Mouse (Mus musculus): Measurements from ENCODE around the gene Nrip3. TPM values are rescaled to one million over a fixed set of nuclear protein-coding genes. Genes with fewer than 3 reads are reported as not detected.

Nrip3 gene
- polyA plus RNA-seq, 1 experiment from 2014 or later: 0.68 TPM

DNA sequence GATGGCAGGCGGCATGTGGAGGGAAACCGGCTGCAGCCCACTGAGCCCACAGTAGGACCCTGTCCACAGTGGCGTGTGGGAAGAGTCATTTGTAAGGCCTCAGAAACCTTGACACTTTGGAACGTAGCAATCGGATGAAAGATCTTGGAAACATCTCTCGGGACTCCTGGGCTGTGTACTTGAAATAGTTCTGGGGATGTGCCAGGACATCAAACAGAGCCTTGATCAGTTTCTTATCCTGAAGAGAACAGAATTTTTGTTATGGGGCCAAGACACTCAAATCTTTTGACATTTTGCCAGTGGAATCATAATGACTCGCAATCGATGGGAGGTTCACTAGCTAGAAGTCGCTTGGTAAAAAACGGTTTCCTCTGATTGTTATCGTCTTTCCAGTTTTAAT is 17.3 kb upstream of the Nrip3 start:
- Histone ChIP-seq H3K27me3 (ENCODE audit: insufficient read depth, poor library complexity, severe bottlenecking) (0 out of 2 replicates have a peak, but pooled peaks cover 2% of the 10 kb centered on the region), H3K36me3 (no peaks in the 10 kb centered on the region), H3K27ac (no peak overlapping the region), H3K9me3 (no peaks in the 10 kb centered on the region), H3K4me1 (replicated peaks) (no peaks in the 10 kb centered on the region), H3K4me3 (no peak overlapping the region)
- 94% methylated on average over 11 of the region's 11 CpGs for WGBS
- no peak for DNase-seq (ENCODE audit: low spot score)

DNA sequence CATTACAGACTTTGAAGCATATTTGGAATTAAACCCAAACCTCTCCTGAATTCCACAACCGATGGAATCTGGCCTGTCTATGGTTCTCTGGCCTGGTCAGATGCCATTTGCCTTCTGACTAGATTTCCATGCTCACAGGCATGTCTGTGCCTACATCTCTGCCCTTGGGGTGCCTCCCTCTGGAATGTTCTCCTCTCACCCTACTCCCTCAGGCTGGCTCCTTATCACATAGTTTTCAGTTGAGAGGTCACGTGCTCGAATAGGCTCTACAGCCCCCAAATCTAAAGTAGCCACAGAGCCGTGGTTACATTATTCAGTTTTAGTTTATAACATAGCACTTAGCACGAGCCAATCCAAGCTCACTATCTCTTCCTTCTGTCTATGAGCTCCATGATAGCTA is 13.7 kb upstream of the Nrip3 start:
- Histone ChIP-seq H3K4me3 (no peak overlapping the region), H3K27me3 (ENCODE audit: insufficient read depth, poor library complexity, severe bottlenecking) (no peaks in the 10 kb centered on the region), H3K36me3 (no peaks in the 10 kb centered on the region), H3K4me1 (replicated peaks) (no peaks in the 10 kb centered on the region), H3K9me3 (no peaks in the 10 kb centered on the region), H3K27ac (no peak overlapping the region)
- WGBS: 85% methylated on average over 5 of the region's 5 CpGs
- DNase-seq (ENCODE audit: low spot score): no peak

DNA sequence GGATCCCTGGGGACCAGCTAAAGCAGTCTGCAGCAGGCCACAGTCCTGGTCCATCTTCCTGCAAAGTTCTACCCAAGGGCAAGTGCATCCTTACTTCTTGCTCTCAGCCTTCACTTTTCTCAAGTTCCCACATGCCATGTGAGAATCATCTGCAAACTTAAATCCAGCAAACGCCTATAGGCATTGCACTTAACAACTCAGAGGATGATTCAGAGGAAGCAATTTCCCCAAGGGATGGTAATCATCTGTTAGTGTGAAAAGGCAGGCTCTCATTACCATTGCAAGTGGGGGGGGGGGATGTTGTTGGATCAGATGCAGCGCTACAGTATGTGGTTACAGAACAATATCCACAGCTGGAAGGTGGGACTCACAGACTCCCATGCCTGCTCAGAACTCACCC is 12.7 kb upstream of the Nrip3 start:
- H3K27ac ChIP-seq: no peak overlapping the region
- 83% methylated on average over 2 of the region's 2 CpGs for WGBS
- no peaks in the 10 kb centered on the region for H3K9me3 ChIP-seq
- no peak overlapping the region for H3K4me3 ChIP-seq
- H3K27me3 ChIP-seq (ENCODE audit: insufficient read depth, poor library complexity, severe bottlenecking): no peaks in the 10 kb centered on the region
- H3K4me1 ChIP-seq (replicated peaks): no peaks in the 10 kb centered on the region
- no peaks in the 10 kb centered on the region for H3K36me3 ChIP-seq
- no peak for DNase-seq (ENCODE audit: low spot score)

DNA sequence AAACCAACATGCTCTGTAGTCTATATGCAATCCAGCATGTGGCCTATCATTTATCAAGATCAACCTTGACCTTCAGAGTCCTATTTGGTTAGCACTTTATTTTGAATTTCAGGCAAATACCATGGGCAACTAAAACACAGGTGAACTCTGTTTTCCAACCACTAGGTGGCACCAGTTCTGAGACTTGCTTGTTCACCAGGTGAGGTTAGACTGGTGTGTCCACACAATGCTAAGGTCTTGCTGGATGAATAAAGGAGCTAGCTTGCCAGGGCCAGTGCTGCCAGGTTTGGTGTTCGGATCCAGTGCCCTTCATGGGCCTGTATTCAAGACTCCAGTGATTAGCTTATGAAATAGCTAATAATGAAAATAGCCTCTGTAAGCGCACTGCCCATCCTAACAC is 10.9 kb upstream of the Nrip3 start:
- Histone ChIP-seq H3K4me1 (replicated peaks) (no peaks in the 10 kb centered on the region), H3K27me3 (ENCODE audit: insufficient read depth, poor library complexity, severe bottlenecking) (no peaks in the 10 kb centered on the region), H3K27ac (no peak overlapping the region), H3K36me3 (no peaks in the 10 kb centered on the region), H3K9me3 (no peaks in the 10 kb centered on the region), H3K4me3 (no peak overlapping the region)
- peak; percentile 35 for DNase-seq (ENCODE audit: low spot score)
- 73% methylated on average over 2 of the region's 2 CpGs for WGBS

DNA sequence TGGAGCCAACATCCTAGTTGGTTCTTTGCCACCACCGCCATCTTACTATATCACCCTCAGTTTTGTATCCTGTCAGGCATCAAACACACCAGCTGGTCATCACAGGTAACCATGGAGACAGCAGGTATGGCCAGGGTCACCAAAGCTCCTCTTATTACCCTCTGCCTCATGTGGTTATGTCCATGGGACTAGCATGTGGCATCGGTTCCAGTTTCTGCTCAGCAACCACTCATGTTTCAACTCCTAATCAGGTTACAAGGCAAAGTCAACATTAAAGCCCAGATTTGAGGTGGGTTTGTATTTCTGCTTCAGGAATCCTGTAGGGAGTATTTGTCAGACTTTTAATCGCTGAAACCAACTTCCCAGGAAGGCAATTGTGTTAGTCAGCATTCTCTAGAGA is 9.0 kb upstream of the Nrip3 start:
- Histone ChIP-seq H3K9me3 (no peaks in the 10 kb centered on the region), H3K27ac (no peak overlapping the region), H3K4me1 (replicated peaks) (no peaks in the 10 kb centered on the region), H3K36me3 (no peaks in the 10 kb centered on the region), H3K4me3 (no peak overlapping the region), H3K27me3 (ENCODE audit: insufficient read depth, poor library complexity, severe bottlenecking) (no peaks in the 10 kb centered on the region)
- WGBS: 76% methylated on average over 3 of the region's 3 CpGs
- no peak for DNase-seq (ENCODE audit: low spot score)

DNA sequence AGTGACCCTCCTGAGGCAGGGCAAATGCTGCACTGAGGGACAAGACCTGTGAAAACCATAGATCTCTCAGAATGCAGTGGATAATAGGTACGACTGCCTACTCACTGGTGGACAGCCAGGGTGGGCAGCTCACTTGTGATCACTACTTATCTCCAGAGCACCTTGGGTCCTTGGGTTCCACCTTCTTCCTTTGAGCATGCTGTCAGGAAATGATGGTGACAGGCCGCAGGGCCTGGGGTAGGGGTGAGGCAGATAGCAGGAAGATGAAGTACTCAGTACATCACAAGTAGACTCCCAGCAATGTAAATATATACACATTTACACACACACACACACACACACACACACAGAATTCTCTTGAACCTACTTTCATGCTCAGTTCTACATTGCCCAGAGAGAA is 6.0 kb upstream of the Nrip3 start:
- Histone ChIP-seq H3K36me3 (no peaks in the 10 kb centered on the region), H3K27me3 (ENCODE audit: insufficient read depth, poor library complexity, severe bottlenecking) (peaks cover 17% of the 10 kb centered on the region), H3K4me1 (replicated peaks) (no peaks in the 10 kb centered on the region), H3K9me3 (no peaks in the 10 kb centered on the region), H3K27ac (no peak overlapping the region), H3K4me3 (no peak overlapping the region)
- WGBS: 88% methylated on average over 2 of the region's 2 CpGs
- no peak for DNase-seq (ENCODE audit: low spot score)

DNA sequence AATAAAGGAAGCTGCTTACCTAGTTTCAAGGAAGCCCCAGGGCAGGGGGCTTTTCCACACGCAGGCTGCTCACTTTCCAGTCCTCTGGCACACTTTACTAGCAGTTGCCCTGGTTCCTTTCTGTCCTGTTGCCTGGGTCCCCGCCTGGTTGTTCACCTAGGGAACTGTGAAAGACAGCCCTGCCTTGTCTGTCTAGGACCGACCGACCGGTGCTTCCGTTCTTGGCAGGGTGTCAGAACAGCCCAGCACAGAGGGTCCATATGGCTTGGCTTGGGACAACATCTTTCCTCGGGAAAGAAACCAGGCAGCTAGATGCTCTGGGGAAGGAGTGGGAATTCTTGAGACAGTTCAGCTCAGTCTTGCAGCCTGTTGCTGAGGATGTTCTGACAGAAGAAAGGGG is 1.5 kb upstream of the Nrip3 start:
- H3K9me3 ChIP-seq: no peaks in the 10 kb centered on the region
- H3K36me3 ChIP-seq: no peaks in the 10 kb centered on the region
- H3K27ac ChIP-seq: no peak overlapping the region
- H3K4me1 ChIP-seq (replicated peaks): peaks cover 14% of the 10 kb centered on the region
- WGBS: 66% methylated on average over 7 of the region's 7 CpGs
- H3K27me3 ChIP-seq (ENCODE audit: insufficient read depth, poor library complexity, severe bottlenecking): peaks cover 62% of the 10 kb centered on the region
- H3K4me3 ChIP-seq: no peak overlapping the region
- no peak for DNase-seq (ENCODE audit: low spot score)

DNA sequence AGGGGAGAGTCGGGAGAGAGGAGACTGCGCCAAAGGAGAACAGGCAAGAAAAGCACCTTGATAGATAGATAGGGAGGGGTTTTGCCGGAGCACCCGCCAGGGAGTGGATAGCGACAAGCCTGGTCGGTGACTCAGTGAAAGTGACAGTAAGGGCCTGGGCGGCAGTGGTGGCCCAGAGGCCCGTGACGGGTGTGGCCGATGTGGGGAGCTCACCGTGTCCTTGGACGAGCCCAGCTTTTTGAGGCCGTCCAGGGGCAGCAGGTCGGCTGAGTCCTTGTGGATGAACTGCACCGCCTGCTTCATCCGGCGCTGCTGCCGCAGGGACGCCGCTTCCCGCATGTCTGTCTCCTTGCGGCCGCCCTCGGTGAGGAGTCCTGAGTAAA is 747 bp downstream of the Nrip3 start:
- Histone ChIP-seq H3K4me1 (replicated peaks) (peaks cover 14% of the 10 kb centered on the region), H3K9me3 (no peaks in the 10 kb centered on the region), H3K4me3 (peak overlapping the region; percentile 68), H3K27ac (0 out of 2 replicates have a peak overlapping the region, but pooled peaks have one; percentile 29), H3K27me3 (ENCODE audit: insufficient read depth, poor library complexity, severe bottlenecking) (peaks cover 65% of the 10 kb centered on the region), H3K36me3 (no peaks in the 10 kb centered on the region)
- no peak for DNase-seq (ENCODE audit: low spot score)
- WGBS: 3% methylated on average over 24 of the region's 24 CpGs

DNA sequence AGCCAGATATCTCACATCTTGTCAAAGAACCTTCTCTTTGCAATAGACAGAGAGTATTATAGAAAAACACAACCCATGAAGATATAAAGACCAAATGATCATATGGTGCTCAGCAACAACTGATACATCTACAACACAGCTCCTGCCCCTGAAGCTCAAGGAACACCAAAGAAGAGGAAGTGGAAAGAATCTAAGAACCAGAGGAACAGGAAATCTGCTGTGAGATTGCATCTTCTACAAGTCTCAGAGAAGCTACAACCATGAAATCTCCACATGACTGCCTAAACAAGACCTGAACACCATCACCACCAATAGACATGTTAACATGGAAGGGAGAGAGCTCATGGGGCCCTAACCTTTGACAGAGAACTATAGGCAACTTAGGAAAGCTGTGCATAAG is 9.6 kb downstream of the Nrip3 start:
- DNase-seq (ENCODE audit: low spot score): no peak
- H3K27ac ChIP-seq: no peak overlapping the region
- H3K27me3 ChIP-seq (ENCODE audit: insufficient read depth, poor library complexity, severe bottlenecking): no peaks in the 10 kb centered on the region
- H3K4me1 ChIP-seq (replicated peaks): no peaks in the 10 kb centered on the region
- H3K4me3 ChIP-seq: no peak overlapping the region
- H3K9me3 ChIP-seq: no peaks in the 10 kb centered on the region
- H3K36me3 ChIP-seq: no peaks in the 10 kb centered on the region

DNA sequence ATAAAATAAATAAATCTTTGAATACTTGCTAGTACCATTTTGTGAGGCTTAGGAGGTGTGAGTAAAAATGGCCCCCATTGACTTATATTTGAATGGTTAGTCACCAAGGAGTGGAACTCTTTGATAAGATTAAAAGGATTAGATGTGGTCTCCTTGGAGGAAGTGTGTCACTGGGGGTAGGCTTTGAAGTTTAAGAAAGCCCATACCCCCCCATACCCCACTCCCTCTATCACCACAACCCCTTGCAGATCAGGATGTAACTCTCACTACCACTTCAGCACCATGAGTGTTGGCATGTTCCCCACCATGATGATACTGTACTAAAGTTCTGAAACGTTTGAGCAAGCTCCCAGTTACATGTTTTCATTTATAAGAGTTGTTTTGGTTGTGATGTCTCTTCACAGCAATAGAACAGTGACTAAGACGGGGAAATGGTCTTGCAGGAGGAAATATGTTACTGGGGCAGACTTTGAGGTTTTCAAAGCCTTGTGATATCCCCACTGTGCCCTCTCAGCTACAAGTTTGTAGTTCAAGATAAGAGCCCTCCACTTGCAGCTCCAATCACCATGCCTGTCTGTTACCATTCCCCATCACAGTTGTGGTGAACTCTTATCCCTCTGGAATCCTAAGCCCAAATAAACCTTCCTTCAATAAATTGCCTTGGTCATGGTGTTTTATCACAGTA is 13.0 kb downstream of the Nrip3 start:
- 52% methylated on average over 2 of the region's 2 CpGs for WGBS

DNA sequence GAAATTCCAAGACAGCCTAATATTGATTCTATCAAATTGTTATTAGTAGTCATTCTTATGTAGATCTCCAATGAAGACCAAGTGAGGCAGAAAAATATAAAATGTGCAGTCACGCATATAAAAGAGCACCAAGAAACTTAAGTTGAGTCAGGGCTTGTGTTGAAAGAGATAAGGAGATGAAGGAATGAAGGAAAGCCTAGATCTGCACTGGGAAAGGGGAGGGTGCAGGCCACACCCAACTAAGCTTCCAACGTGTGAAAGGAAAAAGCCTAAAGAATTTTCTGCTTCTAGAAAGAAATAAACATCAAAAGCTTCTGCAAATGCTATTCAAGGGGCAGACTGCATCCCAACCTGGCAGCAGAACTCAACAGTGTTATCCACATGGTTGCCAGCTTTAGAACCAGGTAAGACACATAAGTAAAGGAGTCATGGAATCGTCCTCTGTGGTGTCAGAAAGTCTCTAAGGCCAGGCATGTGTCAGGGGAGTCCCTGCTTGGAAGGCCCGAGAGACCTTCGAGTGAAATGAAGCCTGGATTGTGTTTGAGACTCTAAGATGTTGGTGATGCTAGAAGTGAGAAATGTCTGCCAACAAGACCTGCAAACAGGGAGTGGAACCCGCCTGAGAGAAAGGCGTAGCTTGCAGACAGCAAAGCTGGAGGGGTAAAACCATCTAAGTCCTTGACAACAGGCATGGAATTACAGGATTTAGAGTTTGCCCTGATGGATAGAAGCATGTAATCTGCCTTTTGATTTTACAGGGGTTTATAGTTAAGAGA is 14.1 kb downstream of the Nrip3 start:
- Histone ChIP-seq H3K9me3 (no peaks in the 10 kb centered on the region), H3K4me1 (replicated peaks) (no peaks in the 10 kb centered on the region), H3K27me3 (ENCODE audit: insufficient read depth, poor library complexity, severe bottlenecking) (no peaks in the 10 kb centered on the region), H3K27ac (no peak overlapping the region), H3K36me3 (no peaks in the 10 kb centered on the region), H3K4me3 (no peak overlapping the region)
- 87% methylated on average over 7 of the region's 7 CpGs for WGBS
- no peak for DNase-seq (ENCODE audit: low spot score)

More for the DNA sequence above, 13.0 kb downstream of the Nrip3 start:
- DNase-seq (ENCODE audit: low spot score): no peak
- Histone ChIP-seq H3K27me3 (ENCODE audit: insufficient read depth, poor library complexity, severe bottlenecking) (no peaks in the 10 kb centered on the region), H3K36me3 (no peaks in the 10 kb centered on the region), H3K4me3 (no peak overlapping the region), H3K4me1 (replicated peaks) (no peaks in the 10 kb centered on the region), H3K27ac (no peak overlapping the region), H3K9me3 (no peaks in the 10 kb centered on the region)

DNA sequence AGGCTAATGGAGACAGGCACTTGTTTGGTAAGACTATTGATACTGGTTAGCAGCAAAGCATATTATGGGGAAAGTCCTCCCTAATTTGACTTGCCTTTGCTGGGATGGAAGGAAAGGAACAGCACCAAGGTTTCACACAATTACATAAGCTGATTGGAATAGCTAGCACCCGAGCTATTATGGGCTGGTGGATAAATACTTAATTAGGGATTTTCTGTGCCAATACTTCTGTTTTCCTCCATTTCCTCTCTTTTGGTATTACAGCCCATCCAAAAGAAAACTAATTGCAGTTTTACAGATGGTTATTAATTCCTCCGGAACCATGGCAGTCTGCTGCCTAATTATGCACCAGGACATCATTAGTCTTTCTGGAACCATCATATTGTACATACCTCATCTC is 17.8 kb downstream of the Nrip3 start:
- no peaks in the 10 kb centered on the region for H3K27me3 ChIP-seq (ENCODE audit: insufficient read depth, poor library complexity, severe bottlenecking)
- WGBS: 81% methylated on average over 2 of the region's 2 CpGs
- no peaks in the 10 kb centered on the region for H3K36me3 ChIP-seq
- DNase-seq (ENCODE audit: low spot score): no peak
- H3K9me3 ChIP-seq: no peaks in the 10 kb centered on the region
- H3K27ac ChIP-seq: no peak overlapping the region
- no peak overlapping the region for H3K4me3 ChIP-seq
- no peaks in the 10 kb centered on the region for H3K4me1 ChIP-seq (replicated peaks)

DNA sequence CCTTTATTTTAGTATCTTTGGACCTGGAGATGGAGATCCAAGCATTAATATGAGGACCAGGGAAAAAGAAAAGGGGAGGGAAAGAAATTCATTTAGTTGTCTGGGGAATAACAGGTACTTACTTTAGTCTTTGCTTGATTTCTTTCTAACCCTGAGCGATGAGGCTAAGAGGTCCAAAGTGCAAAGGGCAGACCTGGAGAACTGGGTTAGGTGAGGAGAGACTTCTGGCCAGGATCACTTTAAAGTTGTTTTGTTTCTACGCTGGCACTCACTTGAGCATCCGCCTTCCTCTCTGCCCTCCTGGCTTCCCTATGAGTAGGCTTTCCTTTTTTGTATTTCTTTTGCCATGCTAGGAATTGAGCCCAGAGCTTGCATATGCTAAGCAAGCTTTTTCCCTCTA is 25.5 kb downstream of the Nrip3 start:
- DNase-seq (ENCODE audit: low spot score): no peak
- Histone ChIP-seq H3K9me3 (no peaks in the 10 kb centered on the region), H3K27ac (no peak overlapping the region), H3K36me3 (no peaks in the 10 kb centered on the region), H3K27me3 (ENCODE audit: insufficient read depth, poor library complexity, severe bottlenecking) (no peaks in the 10 kb centered on the region), H3K4me1 (replicated peaks) (peaks cover 22% of the 10 kb centered on the region), H3K4me3 (no peak overlapping the region)
- 90% methylated on average over 3 of the region's 3 CpGs for WGBS
